Mouse (Mus musculus) lung, embryonic 15.5 days (tissue): ENCODE measurements around the gene Lkaaear1. TPM values are rescaled to one million over a fixed set of nuclear protein-coding genes. Genes with fewer than 3 reads are reported as not detected.

Source experiments
- ATAC-seq: fragments of 200-750 bp; cut with Nextera tagmentation; 2 replicates; pipeline ENCODE4 v1.8.0; 2017; ENCODE audit warnings: moderate number of reproducible peaks, borderline replicate concordance; ENCODE audit not compliant: low FRiP score, low TSS enrichment; ENCODE audit errors: extremely low read depth
- H3K27ac ChIP-seq: fragments of 300-500 bp; sonication (generic); 2 replicates; pipeline ENCODE4 v1.5.1; 2015; ENCODE audit warnings: moderate library complexity, mild to moderate bottlenecking, inconsistent platforms
- H3K27me3 ChIP-seq: fragments of 300-500 bp; sonication (generic); 2 replicates; pipeline ENCODE4 v1.6.1; 2015; ENCODE audit warnings: inconsistent platforms
- H3K36me3 ChIP-seq: fragments of 300-500 bp; sonication (generic); 2 replicates; pipeline ENCODE4 v1.6.1; 2015; ENCODE audit warnings: inconsistent platforms
- H3K4me1 ChIP-seq: fragments of 300-500 bp; sonication (generic); 2 replicates; pipeline ENCODE4 v1.6.1; 2015; ENCODE audit warnings: inconsistent platforms
- H3K4me2 ChIP-seq: fragments of 300-500 bp; sonication (generic); 2 replicates; pipeline ENCODE4 v1.6.1; 2015; ENCODE audit warnings: inconsistent platforms, mild to moderate bottlenecking, moderate library complexity
- H3K4me3 ChIP-seq: fragments of 300-500 bp; sonication (generic); 2 replicates; pipeline ENCODE4 v1.5.1; 2015; ENCODE audit warnings: mild to moderate bottlenecking, inconsistent platforms
- H3K9ac ChIP-seq: fragments of 300-500 bp; sonication (generic); 2 replicates; pipeline ENCODE4 v1.6.1; 2015; ENCODE audit warnings: inconsistent platforms
- H3K9me3 ChIP-seq: fragments of 300-500 bp; sonication (generic); 2 replicates; pipeline ENCODE4 v1.6.1; 2016; ENCODE audit warnings: inconsistent platforms
- WGBS: fragments of 180-500 bp; shearing (Covaris S2); methylation state at CpG from one replicate; pipeline ENCODE4 v1.1.7; 2015; 5-methylcytosine and 5-hydroxymethylcytosine counted together
- polyA plus RNA-seq: library from polyadenylated mRNA; unstranded; fragments of >200 nt; fragmentation: Nextera tagmentation; extraction: Ambion mirVana; gene quantifications from 2 replicates; pipeline ENCODE4 v1.2.1, GENCODE M21; 2015

Lkaaear1 gene
- polyA plus RNA-seq, result not detected in 2 replicates

DNA sequence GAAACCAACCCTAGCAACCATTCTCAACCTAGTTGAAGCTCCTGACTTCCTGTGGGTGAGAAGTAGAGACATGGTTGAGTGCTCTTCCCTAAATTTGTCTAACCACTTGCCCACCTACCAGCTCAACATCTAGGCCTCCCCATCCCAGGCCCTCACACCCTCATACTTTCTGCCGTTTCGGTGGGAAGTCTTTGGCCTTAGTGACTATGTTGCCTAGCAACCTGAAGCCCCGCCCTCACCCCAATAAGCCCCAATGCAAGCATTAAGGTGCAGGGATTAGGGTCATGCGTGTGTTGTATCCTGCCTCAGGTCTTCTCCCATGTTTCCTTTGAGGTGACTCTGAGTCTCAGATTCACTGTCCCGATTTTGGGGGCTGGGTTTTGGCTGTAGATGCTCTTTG, at the start of gene Lkaaear1:
TSS of gene Lkaaear1 (minus strand) at position 202 of the 400 bp plus-strand sequence.
- no peak within 1 kb of the TSS for H3K4me3 ChIP-seq
- H3K36me3 ChIP-seq, result no peaks in the 10 kb centered on the region
- H3K4me1 ChIP-seq, result no peaks in the 10 kb centered on the region; the same call in 1 of the 2 replicates
- no peak for ATAC-seq
- no peaks in the 10 kb centered on the region for H3K27me3 ChIP-seq
- H3K27ac ChIP-seq, result no peak within 1 kb of the TSS
- WGBS, result 45% methylated on average over 5 of the region's 5 CpGs
- H3K4me2 ChIP-seq, result no peak within 1 kb of the TSS
- H3K9me3 ChIP-seq, result no peaks in the 10 kb centered on the region
- H3K9ac ChIP-seq, result no peak within 1 kb of the TSS

DNA sequence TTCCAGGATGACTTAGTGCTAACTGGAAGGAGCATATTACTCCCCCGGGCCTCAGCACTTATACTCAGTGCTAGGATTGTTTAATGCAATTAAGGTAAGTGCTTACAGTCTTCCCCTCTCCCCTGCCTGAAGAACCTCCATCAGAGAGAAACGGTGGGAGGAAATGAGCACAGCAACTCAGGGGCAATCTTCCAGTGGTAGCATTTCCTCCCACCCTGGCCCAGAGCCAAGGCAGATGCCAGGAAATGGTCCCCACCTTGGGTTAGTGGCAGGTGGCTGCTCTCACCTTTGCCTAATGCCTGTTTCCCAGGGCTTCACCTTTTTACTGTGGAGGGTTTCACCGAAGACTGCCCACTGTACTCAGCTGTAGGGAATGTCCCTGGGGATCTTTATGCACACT, 31.8 kb upstream of the Lkaaear1 start:
- no peak overlapping the region for H3K27ac ChIP-seq

DNA sequence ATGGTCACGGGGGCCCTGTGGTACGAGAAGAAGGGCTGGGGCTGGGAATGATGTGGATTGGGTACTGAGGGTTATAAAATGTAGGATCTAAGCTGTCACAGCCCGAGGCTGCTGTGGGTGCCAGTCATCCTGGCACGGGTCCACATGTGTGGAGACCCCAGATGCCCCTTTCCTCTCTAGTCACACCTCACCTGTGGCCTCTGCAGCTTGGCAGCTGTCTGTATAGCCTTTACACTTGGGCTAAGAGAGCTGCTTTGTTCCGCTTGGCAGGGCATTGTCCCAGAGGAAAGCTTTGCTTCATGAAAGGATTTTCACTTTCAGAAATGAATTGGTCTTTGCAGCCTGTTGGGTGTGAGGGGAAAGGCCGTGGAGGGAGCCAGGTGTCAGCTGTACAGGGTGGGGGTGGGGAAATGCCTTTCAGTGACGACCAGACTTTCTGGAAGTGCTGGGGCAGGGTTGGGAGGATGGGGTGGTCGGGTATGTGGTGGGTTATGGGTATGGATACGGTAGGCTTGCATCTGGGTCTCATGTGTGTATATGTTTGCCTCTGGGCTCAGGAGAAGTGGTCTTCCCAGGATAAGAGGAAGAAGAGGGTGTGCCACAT, 29.5 kb upstream of the Lkaaear1 start:
- WGBS, result 41% methylated on average over 9 of the region's 9 CpGs
- Histone ChIP-seq H3K9ac (no peak overlapping the region), H3K9me3 (no peaks in the 10 kb centered on the region), H3K27ac (no peak overlapping the region), H3K4me2 (no peak overlapping the region), H3K27me3 (no peaks in the 10 kb centered on the region), H3K4me3 (no peak overlapping the region), H3K4me1 (no peaks in the 10 kb centered on the region), H3K36me3 (no peaks in the 10 kb centered on the region)
- ATAC-seq, result no peak

More for the DNA sequence above, 31.8 kb upstream of the Lkaaear1 start:
- H3K9me3 ChIP-seq, result no peaks in the 10 kb centered on the region
- no peaks in the 10 kb centered on the region for H3K36me3 ChIP-seq
- no peak overlapping the region for H3K4me2 ChIP-seq
- no peaks in the 10 kb centered on the region for H3K27me3 ChIP-seq
- 47% methylated on average over 3 of the region's 3 CpGs for WGBS
- no peak overlapping the region for H3K4me3 ChIP-seq
- no peak overlapping the region for H3K9ac ChIP-seq
- no peak for ATAC-seq
- H3K4me1 ChIP-seq, result no peaks in the 10 kb centered on the region

DNA sequence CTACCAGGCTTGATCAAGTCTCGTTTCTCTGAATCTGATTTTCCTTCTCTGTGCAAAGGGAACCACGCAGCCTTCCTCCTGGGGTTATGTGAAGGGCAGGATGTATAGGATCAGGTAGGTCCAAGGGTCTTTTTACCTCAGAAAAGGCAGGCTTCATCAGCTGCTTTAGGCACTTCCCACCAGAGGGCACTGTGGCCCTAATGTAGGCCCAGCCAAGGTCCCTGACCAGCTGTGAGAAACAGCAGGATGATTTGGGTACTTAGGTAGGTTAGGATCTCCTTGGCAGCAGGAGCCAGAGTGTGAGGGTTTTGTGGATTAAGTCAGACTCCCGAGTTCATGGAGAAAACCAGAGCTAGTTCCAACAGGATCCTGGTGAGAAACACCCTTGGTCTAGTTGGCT, 24.0 kb upstream of the Lkaaear1 start:
- Histone ChIP-seq H3K9me3 (no peaks in the 10 kb centered on the region), H3K27me3 (no peaks in the 10 kb centered on the region), H3K9ac (no peak overlapping the region), H3K4me3 (no peak overlapping the region), H3K27ac (no peak overlapping the region), H3K36me3 (no peaks in the 10 kb centered on the region), H3K4me2 (no peak overlapping the region), H3K4me1 (no peaks in the 10 kb centered on the region)
- 12% methylated on average over 3 of the region's 3 CpGs for WGBS
- ATAC-seq, result no peak

DNA sequence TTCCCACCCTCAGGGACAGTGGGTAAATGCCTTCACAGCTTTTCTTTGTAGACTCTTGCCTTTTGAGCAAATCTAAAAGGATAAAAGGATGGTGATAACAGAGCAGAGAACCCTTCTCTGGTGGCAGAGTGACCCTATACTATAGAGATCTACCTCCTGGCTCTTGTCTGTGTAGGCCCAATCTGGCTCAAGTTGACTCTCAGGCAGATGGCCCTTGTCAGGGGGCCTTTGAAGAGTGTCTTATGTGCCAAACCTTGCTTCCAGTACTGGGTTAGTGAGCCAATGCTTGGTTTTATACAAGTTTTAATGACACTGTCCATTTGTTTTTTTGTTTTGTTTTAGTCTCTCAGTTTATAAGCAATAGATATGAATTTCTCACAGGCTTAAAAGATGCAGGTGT, 23.0 kb upstream of the Lkaaear1 start:
- no peak overlapping the region for H3K4me3 ChIP-seq
- no peaks in the 10 kb centered on the region for H3K27me3 ChIP-seq
- no peaks in the 10 kb centered on the region for H3K9me3 ChIP-seq
- no peak overlapping the region for H3K9ac ChIP-seq
- H3K27ac ChIP-seq, result no peak overlapping the region
- ATAC-seq, result no peak
- no peaks in the 10 kb centered on the region for H3K4me1 ChIP-seq
- H3K4me2 ChIP-seq, result no peak overlapping the region
- no peaks in the 10 kb centered on the region for H3K36me3 ChIP-seq

DNA sequence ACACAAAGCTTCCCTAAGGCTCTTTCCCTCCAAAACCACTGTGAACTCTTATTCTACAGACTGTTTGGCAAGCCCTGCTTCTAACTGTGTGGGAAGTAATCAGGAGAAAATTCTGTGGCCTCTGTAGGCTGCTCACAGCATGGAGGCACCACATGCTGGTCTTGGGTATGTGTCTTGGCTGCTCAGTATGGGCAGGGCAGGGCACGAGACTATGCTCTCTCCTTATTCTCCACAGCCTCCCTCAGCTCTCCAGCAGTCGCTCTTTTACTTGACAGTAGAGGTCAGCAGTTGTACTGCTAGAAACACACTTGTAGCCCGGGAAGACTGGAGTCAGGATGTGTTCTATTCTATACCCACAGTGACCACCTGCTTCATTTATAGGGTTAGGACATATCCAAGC, 21.8 kb upstream of the Lkaaear1 start:
- Histone ChIP-seq H3K4me2 (no peak overlapping the region), H3K27ac (no peak overlapping the region), H3K4me3 (no peak overlapping the region), H3K27me3 (no peaks in the 10 kb centered on the region), H3K9me3 (no peaks in the 10 kb centered on the region), H3K4me1 (0 out of 2 replicates have a peak, but pooled peaks cover 3% of the 10 kb centered on the region), H3K36me3 (no peaks in the 10 kb centered on the region), H3K9ac (no peak overlapping the region)
- no peak for ATAC-seq
- 29% methylated on average over 3 of the region's 3 CpGs for WGBS

DNA sequence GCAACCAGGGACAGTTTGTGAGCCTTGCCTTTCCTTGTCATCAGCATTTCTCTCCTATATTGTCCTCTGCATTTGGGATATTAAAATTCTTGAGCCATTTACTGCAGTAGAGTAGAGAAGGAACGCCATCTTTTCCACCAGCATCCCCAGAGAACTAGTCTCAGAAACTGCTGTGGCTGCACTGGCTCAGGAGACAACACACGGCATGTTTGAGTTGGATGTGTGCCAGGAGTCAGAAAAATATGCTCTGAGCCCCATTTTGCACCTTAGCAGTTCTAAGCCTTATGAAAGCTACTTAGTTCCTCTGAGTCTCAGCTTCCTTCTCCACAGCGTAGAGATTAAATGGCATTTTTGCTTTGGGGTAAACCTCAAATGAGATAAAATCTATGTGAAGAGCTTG, 18.7 kb upstream of the Lkaaear1 start:
- no peak for ATAC-seq
- Histone ChIP-seq H3K27ac (no peak overlapping the region), H3K4me2 (no peak overlapping the region), H3K4me3 (no peak overlapping the region), H3K27me3 (no peaks in the 10 kb centered on the region), H3K4me1 (0 out of 2 replicates have a peak, but pooled peaks cover 6% of the 10 kb centered on the region), H3K9ac (no peak overlapping the region), H3K9me3 (no peaks in the 10 kb centered on the region), H3K36me3 (no peaks in the 10 kb centered on the region)
- WGBS, result 33% methylated on average over 3 of the region's 3 CpGs

- Histone ChIP-seq H3K4me2 (peak overlapping the region; percentile 21; the same call in 1 of the 2 replicates), H3K27me3 (no peaks in the 10 kb centered on the region), H3K4me1 (0 out of 2 replicates have a peak, but pooled peaks cover 6% of the 10 kb centered on the region), H3K9me3 (no peaks in the 10 kb centered on the region), H3K4me3 (no peak overlapping the region), H3K27ac (no peak overlapping the region), H3K36me3 (no peaks in the 10 kb centered on the region), H3K9ac (no peak overlapping the region)
- 0 out of 2 replicates have a peak, but pooled peaks have one; percentile 29 for ATAC-seq
- WGBS, result 62% methylated on average over 3 of the region's 3 CpGs
These were observed 17.1 kb upstream of the Lkaaear1 start for GRCm38 (mm10) chr2:181715382-181715781.

DNA sequence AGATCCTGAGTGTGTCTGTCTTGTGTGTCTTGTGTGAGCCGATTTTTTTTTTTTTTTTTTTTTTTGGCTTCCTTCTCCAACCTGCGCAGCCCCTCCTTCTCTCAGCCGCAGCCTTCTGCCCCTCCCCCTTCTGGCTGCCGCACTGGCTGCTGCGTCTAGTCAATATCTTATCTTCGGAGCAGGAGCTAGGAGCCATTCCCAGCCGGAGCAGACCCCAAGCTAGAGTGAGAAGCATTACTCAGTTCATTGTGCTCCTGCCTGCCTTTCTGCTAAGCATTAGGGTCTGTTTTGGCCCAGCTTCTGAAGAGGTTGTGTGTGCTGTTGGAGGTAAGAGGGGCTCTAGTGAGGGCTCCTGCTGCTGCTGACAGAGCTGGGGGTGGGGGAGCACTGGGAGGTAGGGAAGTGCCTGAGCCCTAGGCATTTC, 16.7 kb upstream of the Lkaaear1 start, which contains the start of gene Oprl1:
TSS of gene Oprl1 (plus strand) at position 114 of the 424 bp plus-strand sequence.
- Histone ChIP-seq H3K27ac (no peak within 1 kb of the TSS), H3K9ac (no peak within 1 kb of the TSS)
- ATAC-seq, result peak; percentile 55; the same call in 1 of the 2 replicates

DNA sequence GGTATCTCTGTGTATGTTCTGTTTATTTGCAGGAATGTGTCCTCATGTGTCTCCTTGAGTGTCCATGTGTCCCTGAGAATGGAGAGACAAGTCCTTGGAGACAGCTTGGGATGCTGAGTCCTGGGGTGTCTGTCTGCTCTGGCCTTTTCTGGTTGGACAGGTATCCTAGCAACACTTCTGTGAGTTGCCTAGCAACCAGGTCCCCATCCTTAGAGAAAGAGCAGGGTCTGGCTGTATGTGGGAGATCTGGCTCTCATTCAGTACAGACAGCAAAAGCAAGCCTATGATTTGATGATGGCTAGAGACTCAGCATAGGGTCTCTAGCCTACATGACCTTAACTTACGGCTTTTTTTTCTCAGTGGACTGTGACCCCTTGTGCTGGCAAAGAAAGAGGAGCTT, 15.5 kb upstream of the Lkaaear1 start:
- Histone ChIP-seq H3K27ac (no peak overlapping the region), H3K27me3 (no peaks in the 10 kb centered on the region), H3K9ac (no peak overlapping the region), H3K4me1 (0 out of 2 replicates have a peak, but pooled peaks cover 6% of the 10 kb centered on the region), H3K4me3 (no peak overlapping the region), H3K36me3 (no peaks in the 10 kb centered on the region), H3K4me2 (no peak overlapping the region), H3K9me3 (no peaks in the 10 kb centered on the region)
- ATAC-seq, result no peak
- WGBS, result 81% methylated on average over 1 of the region's 1 CpGs

More for the DNA sequence above, 16.7 kb upstream of the Lkaaear1 start, which contains the start of gene Oprl1:
- 0 out of 2 replicates have a peak within 1 kb of the TSS, but pooled peaks have one; percentile 7 for H3K4me3 ChIP-seq
- no peaks in the 10 kb centered on the region for H3K27me3 ChIP-seq
- no peaks in the 10 kb centered on the region for H3K9me3 ChIP-seq
- peak within 1 kb of the TSS; percentile 21 for H3K4me2 ChIP-seq
- H3K36me3 ChIP-seq, result no peaks in the 10 kb centered on the region
- under 1% methylated on average over 7 of the region's 7 CpGs for WGBS
- H3K4me1 ChIP-seq, result 0 out of 2 replicates have a peak, but pooled peaks cover 6% of the 10 kb centered on the region

DNA sequence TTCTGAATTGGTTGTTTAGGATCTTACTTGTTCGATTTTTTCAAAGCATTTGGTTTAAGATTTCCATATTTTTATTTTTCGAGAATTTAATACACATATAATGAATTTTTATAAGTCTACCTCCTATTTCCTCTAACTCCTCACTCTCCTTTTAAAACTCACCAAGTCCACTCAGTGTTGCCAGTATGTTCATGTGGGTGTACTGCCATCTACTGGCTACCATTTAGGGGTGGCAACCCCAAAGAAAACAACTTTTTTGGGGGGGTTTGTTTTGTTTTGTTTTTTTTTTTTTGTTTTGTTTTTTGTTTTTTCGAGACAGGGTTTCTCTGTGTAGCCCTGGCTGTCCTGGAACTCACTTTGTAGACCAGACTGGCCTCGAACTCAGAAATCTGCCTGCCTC, 8.4 kb upstream of the Lkaaear1 start:
- no peak overlapping the region for H3K4me2 ChIP-seq
- no peak overlapping the region for H3K4me3 ChIP-seq
- H3K36me3 ChIP-seq, result no peaks in the 10 kb centered on the region
- no peak for ATAC-seq
- H3K4me1 ChIP-seq, result no peaks in the 10 kb centered on the region
- 45% methylated on average over 4 of the region's 4 CpGs for WGBS
- H3K9me3 ChIP-seq, result no peaks in the 10 kb centered on the region
- no peak overlapping the region for H3K9ac ChIP-seq
- no peak overlapping the region for H3K27ac ChIP-seq
- no peaks in the 10 kb centered on the region for H3K27me3 ChIP-seq

DNA sequence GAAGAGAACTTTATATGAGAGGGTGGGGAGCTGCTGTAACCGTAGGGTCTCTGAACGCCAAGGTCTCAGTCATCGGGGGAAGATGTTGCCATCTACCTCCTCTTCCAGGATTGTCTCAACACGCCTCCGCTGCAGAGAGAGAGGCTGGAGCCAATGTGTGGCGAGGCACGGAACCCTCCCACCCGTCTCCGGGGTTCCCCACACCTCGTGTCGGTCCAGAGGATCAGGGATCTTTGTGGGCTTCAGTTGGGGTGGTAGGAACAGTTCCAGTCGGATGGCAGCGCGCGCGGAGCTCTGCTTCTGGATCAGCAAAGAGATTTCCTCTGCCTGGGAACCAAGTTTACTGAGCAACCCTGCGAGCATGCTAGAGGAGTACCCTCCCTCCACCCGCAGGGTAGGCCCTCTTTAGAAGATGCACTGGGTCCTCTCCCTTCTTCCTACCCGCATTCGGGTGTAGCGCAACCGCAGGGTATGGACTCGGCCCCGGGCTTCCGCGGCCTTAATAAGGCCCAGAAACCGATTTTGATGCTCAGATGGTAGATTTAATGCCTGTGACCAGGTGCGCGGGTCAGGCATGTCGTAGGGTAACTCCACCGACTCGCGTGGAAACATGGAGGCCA, 1.3 kb downstream of the Lkaaear1 start:
- Histone ChIP-seq H3K4me2 (no peak overlapping the region), H3K27me3 (no peaks in the 10 kb centered on the region), H3K9me3 (no peaks in the 10 kb centered on the region), H3K27ac (no peak overlapping the region), H3K36me3 (no peaks in the 10 kb centered on the region), H3K9ac (no peak overlapping the region), H3K4me1 (peaks cover 8% of the 10 kb centered on the region), H3K4me3 (no peak overlapping the region)
- WGBS, result 65% methylated on average over 33 of the region's 33 CpGs
- ATAC-seq, result no peak
